Mouse (Mus musculus) testis, postnatal 14 days (tissue): ENCODE results near the gene A1bg.
A peak's percentile ranks its signal among the peaks of the same experiment; 100 is the strongest.

Source experiments
- DNase-seq: peaks from one replicate; pipeline ENCODE4 v3.0.0; 2021; ENCODE audit warnings: low spot score

A1bg gene

GRCm38 (mm10) chr15:60922912-60923311 lies at the start of gene A1bg:
Gene A1bg (minus strand): TSS chr15:60923012.
- DNase-seq: no peak

GRCm38 (mm10) chr15:60968549-60968861 lies 45.7 kb upstream of the A1bg start:
- DNase-seq: no peak

GRCm38 (mm10) chr15:60967841-60968548 lies 45.2 kb upstream of the A1bg start:
- DNase-seq: no peak

- DNase-seq: no peak
Measured at GRCm38 (mm10) chr15:60925686-60926085, 2.9 kb upstream of the A1bg start.

GRCm38 (mm10) chr15:60903763-60904697 lies 18.8 kb downstream of the A1bg start:
- DNase-seq: no peak

- no peak for DNase-seq
Measured at GRCm38 (mm10) chr15:60898187-60898965, 24.4 kb downstream of the A1bg start.

GRCm38 (mm10) chr15:60896040-60896439 lies 26.8 kb downstream of the A1bg start:
- DNase-seq: no peak

- no peak for DNase-seq
Measured at GRCm38 (mm10) chr15:60892976-60893463, 29.8 kb downstream of the A1bg start.

GRCm38 (mm10) chr15:60888724-60889123 lies 34.1 kb downstream of the A1bg start:
- DNase-seq: no peak

GRCm38 (mm10) chr15:60875721-60876120 lies 47.1 kb downstream of the A1bg start:
- DNase-seq: no peak

GRCm38 (mm10) chr15:60862417-60862816 lies 60.4 kb downstream of the A1bg start:
- DNase-seq: no peak

- DNase-seq: no peak
Measured at GRCm38 (mm10) chr15:60855112-60855511, 67.7 kb downstream of the A1bg start.

GRCm38 (mm10) chr15:60854151-60854550 lies 68.7 kb downstream of the A1bg start:
- DNase-seq: no peak

- DNase-seq: peak; percentile 76
Measured at GRCm38 (mm10) chr15:60853231-60853999, 69.4 kb downstream of the A1bg start, which contains the start of gene Fam84b. Gene Fam84b (minus strand): TSS chr15:60853778.

GRCm38 (mm10) chr15:60848630-60849029 lies 74.2 kb downstream of the A1bg start:
- no peak for DNase-seq
